Comparison of ENCODE assay signal across 7 mouse cellular contexts in genomic region chr6:13949640-13950039, GRCm38 (mm10).
"Had no signal": no experiment of that assay in that cellular context is flagged by ENCODE, and none has a peak within 500 bp of the region (broad histone marks: within the 10 kb centered on the region; RNA-seq: fewer than 3 reads in every experiment).

No protein-coding gene starts in this region.

- DNase-seq: kidney, adult 9 months; kidney, postnatal 14 days; left cerebral cortex, postnatal 4 days; lung, adult 18-20 months; thymus, adult 2 months; thymus, postnatal 25 days had no signal

- ATAC-seq: midbrain, embryonic 15.5 days had no signal
